Mouse (Mus musculus): ENCODE data around the gene Sec16a.

Gene Sec16a

DNA sequence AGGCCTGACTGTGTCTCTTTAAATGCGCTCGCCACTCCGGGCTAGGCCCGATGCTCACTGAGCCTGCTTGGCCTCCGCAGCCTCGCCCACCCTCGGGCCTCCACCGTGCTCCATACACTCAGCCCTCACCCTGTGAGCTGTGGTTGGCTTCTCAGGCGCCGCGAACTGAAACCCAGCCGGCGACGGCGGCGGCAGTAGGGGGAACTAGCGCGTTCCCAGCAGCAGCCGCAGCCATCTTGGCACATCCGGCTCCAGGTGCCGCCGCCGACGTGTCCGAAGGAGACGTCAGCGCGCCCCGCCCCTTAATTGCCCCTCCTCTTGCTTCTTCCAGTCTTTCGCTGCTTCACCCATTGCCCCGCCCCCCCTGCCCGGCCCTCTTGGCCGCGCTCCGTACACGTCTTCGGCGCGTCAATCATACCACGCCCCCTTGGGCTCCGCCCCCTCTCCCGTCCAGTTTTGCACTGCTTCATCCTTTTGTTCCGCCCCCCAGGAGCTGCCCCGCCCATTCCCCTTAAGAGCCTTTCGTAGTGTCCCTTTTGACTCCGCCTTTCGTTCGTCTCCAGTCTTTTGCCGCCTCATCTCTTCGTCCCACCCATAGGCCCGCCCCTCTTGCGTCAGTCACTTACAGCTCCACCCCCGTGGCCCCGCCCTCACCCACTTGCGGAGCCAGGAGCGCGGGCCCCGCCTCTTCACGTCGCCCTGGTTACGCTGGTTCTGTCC is at the start of gene Sec16a:
Gene Sec16a, minus strand, starts transcription at position 271 of the 720 bp plus-strand sequence.
- peak; percentile 100 for DNase-seq (ENCODE audit: low read depth, low spot score)

DNA sequence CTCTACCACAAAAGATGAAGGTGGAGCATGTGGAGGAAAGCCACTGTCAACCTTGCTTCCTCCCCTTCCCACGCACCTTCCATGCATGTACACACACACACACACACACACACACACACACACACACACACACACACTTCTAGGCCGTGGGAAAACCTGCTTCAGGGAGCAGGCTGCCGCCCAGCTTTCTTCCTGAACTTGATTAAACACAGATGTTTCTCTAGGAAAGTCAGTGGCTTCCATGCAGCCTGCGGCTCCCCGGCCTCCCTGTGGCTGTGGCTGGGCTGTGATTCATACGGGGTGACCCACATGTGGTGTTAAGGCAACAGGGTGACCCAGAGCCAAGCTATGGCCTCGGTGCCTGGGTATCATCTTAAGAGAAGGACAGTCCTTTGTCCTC is 49.4 kb upstream of the Sec16a start:
- peak; percentile 80 for DNase-seq (ENCODE audit: low read depth, low spot score)

DNA sequence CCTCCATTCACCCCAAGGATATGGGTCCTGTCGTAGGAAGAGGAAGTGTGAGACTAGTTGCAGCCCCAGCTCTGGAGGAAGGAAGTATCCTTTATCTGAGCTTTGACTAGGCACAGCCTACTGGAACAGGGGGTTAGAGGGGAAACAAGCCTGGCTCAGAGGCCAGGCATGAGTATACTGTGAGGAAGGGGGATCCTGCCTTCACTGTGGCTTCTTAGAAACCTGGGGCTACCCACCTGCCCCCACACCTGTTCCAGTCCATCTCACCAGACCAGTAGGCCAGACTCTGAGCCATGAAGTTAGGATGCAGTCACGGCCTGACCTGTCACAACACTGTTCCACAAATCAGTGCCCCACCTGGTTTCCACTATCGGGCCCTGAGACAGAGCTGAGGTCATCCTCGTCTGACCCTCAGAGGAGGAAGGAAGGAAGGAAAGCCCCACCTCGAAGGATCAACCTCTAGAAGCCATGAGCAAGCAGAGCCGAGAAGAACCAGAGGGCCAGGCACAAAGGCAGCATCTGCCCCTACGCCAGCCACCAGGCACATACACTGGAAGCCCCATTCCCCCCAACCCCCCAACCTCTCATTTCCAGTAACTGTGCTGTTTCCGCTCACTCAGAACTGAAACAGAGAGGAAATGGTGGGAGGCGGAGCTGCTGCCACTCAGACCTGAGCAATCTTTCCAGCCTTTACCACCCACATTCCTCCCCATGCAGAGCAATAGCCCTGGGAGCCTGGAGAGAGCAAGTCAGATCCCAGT is 48.2 kb upstream of the Sec16a start:
- peak; percentile 61 for DNase-seq (ENCODE audit: low read depth, low spot score)

DNA sequence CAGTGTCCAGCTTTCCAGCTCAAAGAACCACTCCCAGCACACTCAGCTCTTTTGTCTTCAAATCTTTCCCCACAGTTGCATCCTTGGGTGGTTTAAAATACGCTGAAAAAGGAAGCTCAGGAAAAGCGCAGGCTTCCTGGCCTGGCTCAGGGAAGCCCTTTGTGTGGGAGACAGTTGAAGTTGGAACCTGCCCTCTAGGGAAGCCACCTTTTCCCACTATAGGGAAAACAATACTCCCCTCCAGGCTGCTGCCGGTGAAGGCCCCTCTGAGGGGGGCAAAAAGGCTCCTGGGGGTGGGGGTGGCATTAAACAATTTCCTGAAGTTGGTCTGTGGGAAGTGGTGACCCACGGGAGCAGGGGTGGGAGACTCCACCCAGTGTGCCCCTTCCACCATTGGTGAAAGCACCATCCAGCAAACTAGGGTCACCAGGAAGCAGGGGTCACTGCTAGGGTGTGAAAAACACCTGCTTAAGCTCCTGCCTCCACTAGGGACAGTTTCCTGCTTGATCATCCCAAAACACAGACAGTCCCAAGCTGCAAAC is 45.8 kb upstream of the Sec16a start:
- DNase-seq (ENCODE audit: low read depth, low spot score): no peak

DNA sequence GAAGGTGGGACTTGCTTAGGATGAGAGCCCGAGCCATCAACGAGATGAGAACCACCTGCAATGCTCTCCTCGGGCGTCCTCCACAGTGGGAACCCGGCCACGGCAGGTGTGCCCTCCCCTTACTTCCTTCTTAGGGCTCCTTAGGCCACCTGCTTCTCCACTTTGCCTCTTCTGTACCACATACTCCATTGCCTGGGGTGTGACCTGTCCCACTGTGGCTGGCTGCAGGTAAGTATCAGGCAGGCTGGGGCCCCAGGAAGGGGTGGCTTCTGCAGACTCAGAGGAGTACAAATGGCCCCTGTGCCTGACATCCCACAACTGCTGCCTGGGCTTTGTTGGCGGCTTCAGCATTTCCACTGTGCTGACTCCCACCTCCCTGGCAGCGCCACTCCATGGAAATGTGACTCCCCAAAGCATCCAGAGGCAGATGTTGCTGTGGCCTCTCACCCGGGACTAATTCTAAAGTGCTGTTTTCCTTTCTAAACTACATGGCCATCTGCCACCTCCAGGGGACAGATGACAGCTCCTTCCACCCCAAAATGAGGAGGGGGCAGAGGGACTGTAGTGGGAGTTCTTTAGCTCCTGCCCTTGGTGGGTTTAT is 43.6 kb upstream of the Sec16a start:
- no peak for DNase-seq (ENCODE audit: low read depth, low spot score)

DNA sequence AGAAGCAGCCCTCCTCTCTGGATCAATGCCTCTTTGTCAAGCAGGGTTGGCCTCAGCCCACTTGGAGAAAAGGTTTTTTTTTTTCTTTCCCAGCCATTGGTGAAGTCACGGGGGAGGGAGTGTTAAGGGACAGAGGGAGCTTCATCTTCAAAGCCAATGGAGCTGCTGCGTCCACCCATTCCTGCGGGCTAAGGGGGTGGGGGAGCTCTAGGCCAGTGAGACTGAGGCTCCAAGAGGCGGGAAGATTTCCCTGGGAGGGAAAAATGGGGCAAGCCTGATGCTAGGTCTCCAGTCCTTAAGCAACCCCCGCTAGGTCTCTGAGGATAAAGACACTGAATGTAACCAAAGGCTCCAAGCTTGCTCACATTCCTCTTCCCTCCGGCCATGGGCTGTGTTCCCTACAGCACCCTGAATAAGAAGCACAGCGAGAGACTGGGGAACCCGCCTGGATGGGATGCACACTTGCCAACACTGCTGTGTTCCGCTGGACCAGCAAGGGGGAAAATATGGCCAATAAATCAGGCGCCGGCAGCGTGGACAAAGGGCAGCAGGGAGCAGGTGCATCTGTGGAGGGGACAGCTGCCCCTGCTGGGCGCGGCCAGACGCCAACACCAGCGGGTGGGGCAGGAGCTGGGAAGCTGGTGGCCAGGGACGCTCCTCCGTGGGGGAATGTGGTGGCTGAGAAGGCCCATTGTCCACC is 42.5 kb upstream of the Sec16a start:
- DNase-seq (ENCODE audit: low read depth, low spot score): peak; percentile 49

DNA sequence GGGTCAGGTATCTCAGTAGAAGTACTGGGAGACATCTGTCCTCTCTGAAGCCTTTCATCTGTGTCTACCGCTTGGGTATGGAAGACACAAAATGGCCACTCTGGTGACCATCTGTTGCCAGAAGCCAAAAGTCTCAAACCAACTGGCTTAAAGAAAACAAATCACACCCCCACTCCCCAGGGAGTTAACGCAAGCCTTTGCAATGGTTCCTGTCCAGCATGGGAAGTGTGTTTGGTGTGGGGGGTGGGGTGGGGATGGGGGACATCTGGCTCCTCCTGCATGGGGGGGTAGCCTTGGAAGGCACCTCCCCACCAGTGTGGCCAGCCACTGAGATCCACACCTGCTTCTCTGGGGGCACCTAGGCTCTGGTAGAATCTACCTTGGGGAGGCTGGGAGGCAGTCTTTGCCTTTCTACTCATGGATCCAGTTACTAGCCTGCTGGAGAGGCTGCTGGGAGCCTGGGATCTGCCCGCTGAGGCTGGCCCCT is 41.9 kb upstream of the Sec16a start:
- DNase-seq (ENCODE audit: low read depth, low spot score): peak; percentile 53

DNA sequence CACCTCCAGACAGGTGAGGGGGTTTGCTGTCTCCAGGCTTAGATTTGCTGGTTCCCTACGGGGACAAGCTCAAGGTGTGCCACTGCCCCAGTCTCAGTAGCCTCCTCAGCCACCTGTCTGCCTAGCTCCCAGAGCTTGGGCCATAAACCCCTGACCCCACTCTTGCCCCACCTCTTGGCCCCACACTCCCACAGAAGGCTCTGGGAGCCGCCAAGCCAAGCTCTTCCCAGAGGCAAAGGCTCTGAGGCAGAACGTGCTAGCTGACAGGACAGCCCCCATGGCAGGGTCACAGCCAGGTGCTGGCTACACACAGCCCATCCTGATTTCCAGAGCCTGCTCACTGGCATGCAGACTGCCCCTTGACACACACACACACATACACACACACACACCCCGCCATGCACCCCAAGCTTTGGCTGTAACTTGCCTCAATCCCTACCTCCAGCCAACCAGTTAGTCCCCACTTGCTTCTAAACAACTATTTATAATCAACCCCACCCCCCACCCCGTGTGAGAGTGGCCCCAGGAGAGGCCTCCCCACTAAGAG is 41.3 kb upstream of the Sec16a start:
- no peak for DNase-seq (ENCODE audit: low read depth, low spot score)

DNA sequence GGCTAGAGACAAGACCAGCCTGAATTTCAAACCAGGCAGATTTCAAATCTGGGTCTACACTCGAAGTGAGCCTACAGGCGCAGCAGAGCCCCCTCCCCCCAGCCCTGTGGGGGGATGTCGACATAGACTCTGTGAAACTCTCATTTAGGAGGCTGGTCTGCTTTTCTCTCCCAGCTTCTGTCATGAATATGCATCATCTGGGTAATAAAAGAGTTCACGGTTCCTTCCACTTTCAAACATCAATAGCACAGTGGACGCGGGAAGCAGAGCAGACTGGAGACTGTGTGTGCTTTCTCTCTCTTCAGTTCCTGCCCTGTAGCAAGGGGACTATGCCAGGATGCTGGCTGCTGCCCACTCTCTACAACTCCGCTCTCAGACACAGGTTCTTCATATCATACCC is 40.7 kb upstream of the Sec16a start:
- no peak for DNase-seq (ENCODE audit: low read depth, low spot score)

DNA sequence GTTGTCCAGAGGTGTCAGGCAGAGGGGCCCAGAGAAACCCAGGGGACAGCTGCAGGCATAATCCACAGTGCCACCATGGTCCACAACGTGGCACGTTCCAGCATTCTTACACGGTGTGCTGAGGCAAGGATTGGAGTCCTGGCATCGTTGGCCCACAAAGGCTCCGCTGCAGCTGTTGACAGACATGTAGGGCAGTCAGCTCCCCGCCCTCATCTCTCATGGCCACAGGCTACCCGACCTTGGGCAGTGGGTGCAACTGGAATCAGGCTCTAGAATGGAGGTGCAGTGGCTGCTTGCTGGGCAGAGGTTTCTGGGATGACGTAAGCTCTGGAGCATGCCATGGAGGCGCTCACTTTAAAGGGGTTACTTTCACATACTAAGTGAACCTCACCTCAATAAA is 40.3 kb upstream of the Sec16a start:
- DNase-seq (ENCODE audit: low read depth, low spot score): no peak

DNA sequence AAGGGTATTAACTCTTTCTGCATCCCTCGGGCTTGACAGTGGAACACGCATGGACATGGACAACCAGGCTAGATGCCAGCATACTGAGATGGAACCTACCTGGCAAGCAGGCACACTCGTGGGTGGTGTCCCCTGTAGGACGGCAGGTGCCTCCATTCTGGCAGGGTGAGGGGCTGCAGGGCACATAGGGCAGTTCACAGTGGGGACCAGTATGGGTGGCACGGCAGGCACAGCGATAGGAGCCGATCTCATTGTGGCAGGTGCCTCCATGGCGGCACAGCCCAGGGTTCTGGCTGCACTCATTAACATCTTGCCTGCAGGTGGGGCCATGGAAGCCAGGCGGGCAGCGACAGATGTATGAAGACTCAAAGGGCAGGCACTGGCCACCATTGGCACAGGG is 39.2 kb upstream of the Sec16a start:
- DNase-seq (ENCODE audit: low read depth, low spot score): no peak

DNA sequence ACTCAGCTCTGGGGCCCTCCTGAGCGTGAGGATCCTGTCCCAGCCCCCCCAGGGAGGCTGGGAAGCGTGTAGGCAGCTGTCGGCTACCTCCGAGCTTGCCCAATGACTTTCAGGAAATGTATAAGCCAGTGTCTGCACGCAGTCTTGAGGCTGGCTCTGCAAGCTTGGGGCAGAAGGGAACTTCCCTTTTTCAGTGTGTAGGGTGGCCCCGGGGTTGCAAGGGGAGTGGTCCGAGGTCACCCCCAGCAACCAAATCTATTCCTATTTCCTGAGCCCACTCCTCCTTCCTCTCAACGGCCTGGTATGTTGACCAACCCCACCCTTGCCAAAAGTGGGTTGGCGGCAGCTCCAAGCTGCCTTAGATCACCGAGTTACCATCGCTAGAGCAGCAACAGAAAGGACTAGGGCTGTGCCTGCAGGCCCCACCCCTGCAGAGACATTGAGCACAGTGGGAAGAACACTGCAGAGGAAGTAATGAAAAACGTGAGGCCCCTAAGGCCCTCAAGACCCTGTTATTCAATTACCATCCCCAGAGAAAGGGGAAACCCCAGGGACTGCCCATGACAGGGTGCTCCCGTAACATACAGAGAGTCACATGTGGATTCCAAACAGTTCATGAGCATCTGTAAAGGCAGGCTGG is 38.3 kb upstream of the Sec16a start:
- DNase-seq (ENCODE audit: low read depth, low spot score): no peak

DNA sequence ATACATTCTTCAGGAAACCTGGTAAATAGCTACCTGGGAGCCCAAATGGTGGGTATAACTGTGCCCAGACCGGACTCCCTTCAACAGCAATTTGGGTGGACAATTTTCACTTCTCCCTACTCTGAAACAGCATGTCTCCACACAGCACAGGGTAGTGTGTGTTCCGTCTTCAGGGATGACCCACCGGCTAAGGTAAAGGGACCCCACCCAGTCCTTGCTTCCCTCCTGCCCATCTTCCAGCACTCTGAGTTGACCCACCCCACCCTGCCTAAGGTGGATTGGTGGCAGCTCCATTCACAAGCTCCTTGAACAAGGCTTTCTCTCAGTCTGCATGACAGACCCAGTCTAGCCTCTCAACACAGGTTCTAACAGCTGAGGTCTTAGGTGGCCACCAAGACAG is 37.8 kb upstream of the Sec16a start:
- no peak for DNase-seq (ENCODE audit: low read depth, low spot score)

DNA sequence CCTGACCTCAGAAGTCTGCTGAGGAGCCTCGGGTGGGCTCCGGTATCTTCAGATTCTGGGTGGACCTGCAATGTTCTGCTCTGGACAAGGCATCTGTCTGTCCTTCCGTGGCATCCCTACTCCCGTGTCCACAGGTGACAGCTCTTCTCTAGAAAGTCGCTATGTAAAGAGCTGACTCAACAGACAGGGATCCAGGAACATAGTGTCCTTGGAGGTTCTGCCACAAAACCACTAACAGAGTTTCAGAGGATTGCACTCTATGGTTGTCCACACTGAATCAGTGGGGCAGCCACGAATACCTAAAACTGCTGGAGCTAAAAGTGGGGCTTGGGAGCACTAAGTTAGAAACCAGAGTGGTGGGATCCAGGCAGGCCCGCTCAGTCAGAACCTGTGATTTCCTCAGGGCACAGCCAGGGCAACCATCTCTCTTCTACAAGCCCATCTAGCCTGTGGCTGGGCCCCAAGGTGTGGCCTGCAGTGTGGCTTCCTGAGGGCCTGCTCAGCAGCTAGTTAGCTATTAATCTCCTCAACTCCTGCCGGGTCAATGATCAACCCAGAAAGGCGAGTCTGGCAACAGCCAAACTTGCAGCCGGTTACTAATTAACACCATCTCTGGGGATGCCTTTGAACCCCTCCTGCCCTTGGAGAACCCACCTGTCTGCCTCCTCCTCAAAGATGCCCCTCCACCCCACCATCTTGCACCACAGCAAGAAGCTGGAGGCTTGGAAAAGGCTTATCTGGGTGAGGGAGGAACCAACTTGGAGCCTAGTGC is 36.9 kb upstream of the Sec16a start:
- DNase-seq (ENCODE audit: low read depth, low spot score): no peak

DNA sequence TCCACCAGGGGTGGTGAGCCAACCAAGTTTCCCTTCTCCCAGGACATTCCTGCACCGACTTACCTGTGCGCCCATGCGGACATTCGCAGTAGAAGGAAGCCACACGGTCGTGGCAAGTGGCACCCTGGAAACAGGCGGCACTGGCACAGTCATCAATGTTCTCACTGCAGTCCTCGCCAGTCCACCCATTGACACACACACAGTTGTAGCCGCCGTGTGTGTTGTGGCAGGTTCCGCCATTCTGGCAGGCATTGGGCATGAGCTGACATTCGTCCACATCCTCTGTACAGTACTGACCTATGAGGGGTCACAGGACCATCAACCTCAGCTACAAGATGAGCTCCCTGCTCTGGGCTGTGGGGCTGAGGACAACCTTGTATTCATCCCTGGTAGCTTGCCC is 35.9 kb upstream of the Sec16a start:
- no peak for DNase-seq (ENCODE audit: low read depth, low spot score)

DNA sequence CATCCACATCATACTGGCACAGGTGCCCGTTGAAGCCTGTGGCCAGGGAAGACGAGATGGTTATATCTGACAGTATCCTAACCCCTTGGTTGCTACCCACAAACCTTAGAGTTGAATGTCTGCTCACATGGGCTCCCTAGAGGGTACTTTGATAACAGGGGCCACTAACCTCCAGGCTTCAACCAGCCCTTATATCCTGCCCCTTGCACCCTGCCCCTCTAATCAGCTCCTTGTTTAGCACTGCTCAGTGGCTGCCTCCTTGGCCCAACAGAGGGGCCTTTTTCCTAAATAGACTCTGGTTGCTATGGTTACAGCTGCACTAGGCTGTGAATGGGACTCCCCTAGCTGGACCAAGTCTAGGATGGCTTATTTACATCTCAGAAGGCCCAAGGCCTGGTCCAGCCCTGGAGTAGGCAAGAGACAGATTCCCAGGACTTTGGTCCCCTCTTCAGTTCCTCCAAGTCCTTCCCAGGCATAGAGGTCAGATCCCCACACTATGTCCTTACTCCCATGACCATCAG is 33.7 kb upstream of the Sec16a start:
- DNase-seq (ENCODE audit: low read depth, low spot score): no peak

DNA sequence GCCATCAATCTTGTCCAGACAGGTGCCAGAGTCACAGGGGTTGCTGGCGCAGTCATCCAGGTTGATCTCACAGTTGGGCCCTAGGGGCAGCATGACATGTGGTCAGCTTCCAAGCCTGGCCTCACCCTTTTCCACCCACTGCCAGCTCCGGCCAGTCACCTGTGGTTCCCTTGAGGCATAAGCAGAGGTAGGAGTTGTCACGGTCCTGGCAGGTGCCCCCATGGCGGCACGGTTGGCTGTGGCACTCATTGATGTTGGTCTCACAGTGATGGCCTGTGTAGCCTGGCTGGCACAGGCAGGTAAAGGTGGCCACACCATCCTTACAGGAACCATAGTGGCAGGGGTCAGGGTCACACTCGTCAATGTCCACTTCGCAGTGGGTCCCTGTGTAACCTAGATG is 32.9 kb upstream of the Sec16a start:
- DNase-seq (ENCODE audit: low read depth, low spot score): no peak

DNA sequence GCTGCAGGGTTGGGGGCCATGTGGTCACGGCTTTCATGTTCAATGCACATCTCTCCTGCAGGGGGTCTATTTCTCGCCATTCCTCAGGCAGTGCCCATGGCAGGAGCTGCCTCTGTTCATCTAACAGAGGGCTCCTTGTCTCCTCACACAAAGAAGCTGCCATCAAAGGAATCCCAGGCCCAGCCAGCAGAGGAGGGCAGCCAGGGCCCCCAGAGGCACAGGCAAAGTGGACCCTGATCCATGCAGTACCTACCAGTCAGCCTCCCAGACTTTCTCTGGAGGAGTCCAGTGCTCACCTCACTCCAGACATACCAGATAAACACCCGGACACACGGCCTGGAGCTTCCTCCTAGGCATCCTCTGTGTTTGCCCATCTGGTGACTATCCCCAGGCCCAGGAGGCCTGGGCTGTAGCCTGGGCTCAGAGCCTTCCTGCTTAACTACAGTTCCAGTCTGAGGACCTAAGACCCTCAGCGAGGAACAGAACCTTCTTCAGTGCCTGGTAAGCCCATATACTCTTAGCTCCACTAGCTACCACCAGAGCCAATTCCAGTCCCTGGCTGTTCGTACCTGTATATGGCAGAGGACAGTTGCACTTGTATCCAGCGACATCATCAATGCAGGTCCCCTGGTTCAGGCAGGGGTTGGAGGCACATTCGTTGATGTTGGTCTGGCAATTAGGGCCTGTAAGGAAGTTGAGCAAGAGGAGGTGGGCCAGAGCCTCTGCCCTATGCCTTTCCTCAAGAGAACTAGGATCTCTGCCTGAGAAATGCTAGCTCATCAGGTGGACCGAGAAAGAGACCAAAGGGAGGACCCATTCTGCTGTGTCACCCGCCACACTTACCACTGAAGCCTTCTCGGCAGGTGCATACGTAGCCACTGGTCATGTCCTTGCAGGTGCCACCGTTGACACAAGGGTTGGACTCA is 30.8 kb upstream of the Sec16a start:
- no peak for DNase-seq (ENCODE audit: low read depth, low spot score)

All from forelimb bud, embryonic 11.5 days (tissue).